Mouse (Mus musculus) gastrocnemius, postnatal 4 days (tissue): ENCODE data around the gene Mta3. TPM values are rescaled to one million over a fixed set of nuclear protein-coding genes. Genes with fewer than 3 reads are reported as not detected.
"Not testable (repeated sequence)": the region's sequence is repeated elsewhere in the genome, so short reads cannot be mapped to it uniquely, and the experiment has no call there.

ENCODE experiments used
- DNase-seq, 2 experiments: peaks; one replicate each; pipeline ENCODE4 v3.0.0; 2021 to 2022; ENCODE audit warnings: low spot score in 2 of 2, mixed read lengths in 2 of 2
- total RNA-seq, 2 experiments: library from RNA; stranded (reverse); gene quantifications; 2 replicates each; pipeline ENCODE4 v1.2.3; 2021

Mta3 gene
- total RNA-seq, 2 experiments from 2014 or later = 20.0 to 20.9 TPM

- DNase-seq = no peak
Measured at GRCm38 (mm10) chr17:83847815-83848214, 141.9 kb downstream of the Mta3 start, which contains the start of gene Haao. Gene Haao (minus strand): TSS chr17:83847963.

- DNase-seq = no peak
Measured at GRCm38 (mm10) chr17:83848482-83848881, 142.5 kb downstream of the Mta3 start.

DNA sequence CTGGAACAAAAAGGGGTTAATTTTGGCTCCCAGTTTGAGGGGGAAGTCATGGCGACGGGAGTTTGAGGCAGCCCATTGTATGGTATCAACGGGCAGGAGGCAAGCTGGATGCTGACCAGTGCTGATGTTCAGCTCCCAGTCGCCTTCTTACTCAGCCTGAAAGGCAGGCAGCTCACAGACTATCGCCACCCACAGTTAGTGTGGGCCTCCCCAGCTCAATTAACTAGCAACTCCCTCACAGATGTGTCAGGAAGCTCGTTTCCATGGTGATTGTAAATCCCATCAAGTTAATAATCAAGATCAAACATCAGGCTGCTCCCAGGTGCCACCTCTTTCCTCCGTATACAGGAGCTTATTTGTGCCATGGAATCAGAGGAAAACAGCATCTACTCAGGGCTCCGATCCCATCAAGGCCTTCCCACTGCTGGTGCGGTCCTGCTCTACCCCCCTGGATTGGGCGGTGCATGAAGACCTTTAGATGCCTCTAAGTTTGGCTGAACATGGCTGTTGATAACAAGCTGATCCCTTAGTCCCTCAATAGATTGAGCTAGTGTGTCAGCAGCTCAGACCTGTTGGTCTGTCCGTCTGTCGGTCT, 143.2 kb downstream of the Mta3 start:
- no peak for DNase-seq

- DNase-seq = no peak
Measured at GRCm38 (mm10) chr17:83849717-83850116, 143.8 kb downstream of the Mta3 start.

- peak; percentile 66 to 86 for DNase-seq
Measured at GRCm38 (mm10) chr17:83850458-83850857, 144.5 kb downstream of the Mta3 start.

DNA sequence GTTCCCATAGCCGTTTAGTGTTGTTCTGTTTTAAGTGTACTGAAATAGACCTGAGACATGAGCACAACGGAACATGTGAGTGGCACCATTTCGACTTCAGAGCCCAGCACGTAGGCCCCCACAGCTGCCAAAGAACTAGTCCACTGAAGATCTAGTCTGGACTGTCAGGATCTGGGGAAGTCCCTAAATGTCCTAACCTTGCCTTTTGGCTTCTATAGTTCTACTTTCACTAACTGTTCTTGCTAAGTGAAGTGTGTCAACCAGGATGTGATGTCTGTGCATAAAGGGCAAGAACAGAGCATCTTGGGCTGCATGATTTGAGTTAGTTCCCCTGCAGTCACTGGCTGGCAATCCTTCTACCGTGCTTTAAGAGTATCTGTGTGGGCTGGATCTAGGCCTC, 144.9 kb downstream of the Mta3 start:
- no peak for DNase-seq

DNA sequence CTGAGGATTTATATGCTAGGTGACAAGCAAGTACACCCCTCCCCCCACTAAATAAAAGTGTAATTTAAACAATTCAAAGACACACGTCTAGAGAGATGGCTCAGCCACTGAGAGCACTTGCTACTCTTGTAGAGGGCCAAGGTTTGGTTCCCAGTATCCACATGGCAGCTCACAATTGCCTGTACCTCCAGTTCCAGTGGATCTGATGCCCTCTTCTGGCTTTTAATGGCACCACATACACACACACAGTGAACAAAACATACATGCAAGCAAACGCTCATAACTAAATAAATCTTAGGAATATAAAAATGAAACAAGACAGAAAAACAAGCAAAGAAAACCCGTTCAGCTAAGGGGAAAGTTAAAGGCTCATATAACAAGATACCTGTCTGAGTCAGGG, 147.9 kb downstream of the Mta3 start:
- DNase-seq = no peak

GRCm38 (mm10) chr17:83854284-83854918, 148.4 kb downstream of the Mta3 start:
- no peak for DNase-seq

GRCm38 (mm10) chr17:83858413-83858812, 152.4 kb downstream of the Mta3 start:
- no peak for DNase-seq

GRCm38 (mm10) chr17:83859639-83860038, 153.7 kb downstream of the Mta3 start:
- no peak for DNase-seq

- DNase-seq = no peak
Measured at GRCm38 (mm10) chr17:83860224-83860623, 154.3 kb downstream of the Mta3 start.

GRCm38 (mm10) chr17:83860968-83861367, 155.0 kb downstream of the Mta3 start:
- DNase-seq = not testable (repeated sequence)

GRCm38 (mm10) chr17:83861444-83862133, 155.6 kb downstream of the Mta3 start:
- DNase-seq = peak; percentile 93 to 96

DNA sequence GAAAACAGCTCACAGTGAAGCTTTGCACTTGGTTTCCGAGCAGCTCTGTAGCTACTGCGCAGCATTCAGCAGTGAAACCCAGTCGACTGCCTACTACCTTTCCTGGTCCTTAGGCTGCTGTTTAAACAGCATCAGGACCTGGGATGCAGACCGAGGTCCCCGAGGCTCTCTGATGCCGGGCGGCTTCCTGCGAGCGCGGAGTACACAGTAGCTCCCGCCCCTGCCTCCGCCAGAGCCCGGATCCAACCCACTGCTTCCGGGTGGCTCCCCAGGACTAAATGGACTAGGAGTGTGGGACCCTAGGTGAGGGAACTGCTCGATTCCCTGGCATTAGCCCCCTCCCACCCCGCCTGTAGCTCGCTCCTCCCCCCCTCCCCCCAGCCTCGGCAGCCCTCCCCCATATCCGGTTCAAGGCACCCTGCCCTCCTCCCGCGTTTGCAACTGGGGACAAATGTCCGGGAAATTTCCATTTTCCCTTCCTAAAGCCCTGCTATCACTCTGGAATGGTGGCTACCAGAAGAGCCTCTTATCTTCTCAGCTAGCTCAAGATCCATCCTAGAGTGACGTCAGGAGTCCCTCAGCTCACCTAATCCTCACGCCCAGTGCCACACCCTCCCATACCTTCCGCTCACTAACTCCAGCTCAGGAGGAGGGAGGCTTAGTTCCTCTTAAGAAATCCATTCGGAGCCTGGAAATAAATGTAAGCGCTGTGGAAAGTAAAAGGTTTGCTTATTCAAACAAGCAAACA, 156.3 kb downstream of the Mta3 start:
- peak; percentile 45 to 56 for DNase-seq

GRCm38 (mm10) chr17:83865366-83865765, 159.4 kb downstream of the Mta3 start:
- DNase-seq = no peak

DNA sequence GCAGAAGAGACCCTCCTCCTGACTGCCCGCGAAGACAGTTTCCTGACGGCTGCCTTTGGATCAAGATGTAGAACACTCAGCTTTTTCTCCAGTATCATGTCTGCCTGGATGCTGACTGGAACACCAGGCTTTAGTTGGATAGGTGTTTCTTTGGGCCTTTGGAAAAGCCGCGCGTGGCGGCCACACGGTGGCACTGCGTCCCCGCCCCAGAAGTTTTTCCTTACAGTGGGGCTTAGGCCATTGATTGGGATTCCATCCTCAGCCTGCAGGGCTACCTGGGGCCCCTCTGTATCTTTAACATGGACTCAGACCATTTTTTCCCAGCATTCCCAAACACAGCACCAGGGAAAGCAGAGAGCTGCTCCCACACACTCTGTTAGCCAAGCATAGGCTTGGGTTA, 160.6 kb downstream of the Mta3 start:
- DNase-seq = no peak

DNA sequence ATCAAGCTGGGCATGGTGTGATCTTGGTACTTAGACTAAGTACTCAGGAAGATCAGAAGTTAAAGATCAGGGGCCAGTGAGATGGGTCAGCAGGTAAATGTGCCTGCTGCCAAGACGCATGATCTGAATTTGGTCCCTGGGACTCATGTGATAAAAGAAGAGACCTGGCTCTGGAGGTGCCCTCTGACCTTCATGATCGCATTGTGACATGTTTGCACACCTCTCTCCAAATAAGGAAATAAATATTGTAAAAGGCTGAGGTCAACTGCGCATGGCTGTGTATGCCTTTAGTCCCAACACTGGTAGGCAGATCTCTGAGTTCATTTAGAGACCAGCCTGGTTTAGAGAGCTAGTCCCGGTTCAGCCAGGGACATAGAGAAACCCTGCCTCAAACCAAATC, 164.4 kb downstream of the Mta3 start:
- no peak for DNase-seq

Other genes with a start within 250 kb of the Mta3 start
- gene Cox7a2l, start 188.8 kb upstream of the Mta3 start, total RNA-seq = 100 to 1,000 TPM; 176 to 192 TPM
- gene Kcng3, start 74.3 kb upstream of the Mta3 start, total RNA-seq = under 1 TPM in 1 of 2 experiments, not detected in 1; 0.08 TPM
- under 1 TPM in 1 of 2 experiments, not detected in 1; 0.54 TPM for gene Haao, start 141.8 kb downstream of the Mta3 start, total RNA-seq